Mouse (Mus musculus) retina, postnatal 1 day (tissue): ENCODE measurements around the gene Pole.

Source experiments
- DNase-seq: peaks from one replicate; pipeline ENCODE4 v3.0.0-alpha.2; 2012

The Pole gene

DNA sequence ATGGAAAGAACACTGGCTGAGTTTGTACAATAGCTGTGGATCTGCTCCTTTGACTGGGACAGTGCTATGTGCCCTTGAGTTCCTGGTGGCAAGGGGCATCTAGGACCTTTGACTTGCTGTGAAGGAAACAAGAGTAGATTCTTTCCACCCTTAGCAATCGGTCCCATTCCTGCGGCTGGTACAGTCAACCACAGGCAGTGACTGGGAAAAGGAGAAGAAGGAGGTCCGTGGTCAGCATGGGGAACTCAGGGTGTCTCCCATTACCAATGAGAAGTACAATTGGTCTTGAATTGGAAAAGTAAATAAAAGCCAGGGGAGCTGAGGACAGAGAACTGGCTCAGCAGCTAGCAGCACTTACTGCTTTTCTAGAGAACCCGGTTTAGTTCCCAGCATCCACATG is 59.4 kb downstream of the Pole start:
- no peak for DNase-seq

DNA sequence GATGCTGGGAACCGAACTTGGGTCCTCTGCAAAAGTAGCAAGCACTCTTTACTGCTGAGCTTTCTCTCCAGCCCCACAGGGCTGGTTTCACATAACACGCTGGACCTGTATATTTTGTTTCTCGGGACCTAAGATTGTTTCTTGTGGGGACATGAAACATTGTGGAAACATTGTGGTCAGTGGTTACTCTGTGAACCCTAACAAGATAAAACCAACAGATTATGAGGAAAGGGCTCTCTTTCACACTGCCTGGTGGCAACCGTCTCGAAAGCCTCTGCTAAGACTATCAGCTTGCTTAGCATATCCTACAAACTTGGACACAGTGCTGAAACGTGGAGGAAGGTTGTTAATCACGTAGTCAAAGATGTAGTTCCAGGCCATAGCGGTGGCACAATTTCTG is 60.9 kb downstream of the Pole start:
- DNase-seq = no peak

DNA sequence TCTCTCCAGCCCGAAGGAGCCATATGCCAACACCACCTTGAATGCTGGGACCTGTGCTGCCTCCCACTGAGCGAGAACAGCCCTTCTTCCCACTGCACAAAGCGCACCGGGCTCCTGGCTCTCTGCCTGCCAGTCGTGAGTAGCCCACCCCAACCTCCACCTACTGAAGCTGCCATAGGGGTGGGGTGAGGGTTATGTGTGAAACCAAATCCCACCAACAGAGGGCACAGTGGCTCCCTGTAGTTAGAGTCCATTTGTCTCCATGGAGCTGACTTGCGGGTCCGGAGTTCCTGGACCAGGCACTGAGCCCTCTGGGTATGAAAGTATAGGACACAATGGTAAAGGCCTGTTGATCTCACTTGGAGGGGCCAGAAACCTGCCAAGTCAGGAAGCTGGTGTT is 68.6 kb downstream of the Pole start:
- DNase-seq = peak; percentile 80

DNA sequence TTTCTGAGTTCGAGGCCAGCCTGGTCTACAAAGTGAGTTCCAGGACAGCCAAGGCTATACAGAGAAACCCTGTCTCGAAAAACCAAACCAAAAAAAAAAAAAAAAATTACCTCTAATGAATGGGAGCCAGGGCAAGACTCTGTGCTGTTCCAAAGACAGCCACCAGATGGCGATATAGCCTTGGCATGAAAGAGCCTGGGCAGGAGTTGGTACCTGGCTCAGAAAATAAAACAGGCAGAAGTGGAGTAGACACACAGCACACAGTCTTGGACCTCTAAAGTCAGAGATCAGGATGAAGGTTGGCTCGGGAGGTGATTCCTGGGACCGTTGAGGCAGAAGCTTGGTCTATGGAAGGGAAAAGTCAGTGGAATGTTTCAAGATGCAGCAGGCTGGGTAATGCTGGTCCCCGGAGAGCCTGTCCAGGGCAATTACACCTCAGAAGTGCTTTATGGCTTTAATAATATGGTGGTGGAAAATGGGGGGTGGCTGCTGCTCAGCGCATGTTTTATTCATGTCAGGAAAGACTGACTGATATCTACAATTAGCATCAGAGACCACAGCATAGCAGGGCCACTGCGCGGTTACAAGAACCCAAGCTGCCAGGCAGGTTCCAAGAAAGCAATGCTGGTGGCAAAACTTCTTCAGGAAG is 71.5 kb downstream of the Pole start:
- DNase-seq = peak; percentile 89

DNA sequence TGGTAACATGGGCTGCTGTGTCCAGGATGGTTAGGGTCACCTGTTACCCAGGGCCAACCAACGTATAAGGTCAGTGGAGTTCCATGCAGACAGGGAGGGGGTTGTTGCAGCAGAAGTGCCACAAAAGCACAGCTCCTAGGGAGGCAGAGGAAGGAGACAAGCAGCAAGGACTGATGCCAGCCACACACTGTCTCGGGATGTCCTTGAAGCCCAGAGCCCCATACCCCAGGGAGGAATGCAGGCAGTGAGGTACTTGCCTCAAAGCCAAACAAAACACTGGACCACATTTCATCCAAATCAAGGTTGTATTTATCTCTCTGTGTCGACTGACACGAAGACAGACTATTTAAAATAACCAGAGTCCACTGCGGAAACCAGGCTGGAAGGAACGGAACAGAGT is 75.4 kb downstream of the Pole start:
- no peak for DNase-seq

DNA sequence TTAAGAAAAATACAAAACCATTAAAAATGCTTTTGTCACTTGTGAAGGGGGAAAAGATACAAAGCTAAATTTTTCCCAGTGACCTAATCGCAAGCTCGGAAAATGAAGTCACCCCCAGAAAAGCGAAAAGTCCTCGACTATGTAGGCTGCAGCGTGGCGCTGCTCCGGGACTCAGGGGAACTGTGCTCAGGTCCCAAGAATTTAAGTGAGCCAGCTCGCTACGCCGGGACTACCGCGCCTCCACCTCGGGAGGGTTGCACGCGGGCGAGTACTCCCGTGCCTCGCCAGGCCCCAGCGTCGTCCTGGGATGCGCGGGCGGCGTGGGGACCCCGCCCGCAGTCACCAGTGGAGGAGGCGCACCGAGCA is 76.7 kb downstream of the Pole start:
- DNase-seq = no peak

DNA sequence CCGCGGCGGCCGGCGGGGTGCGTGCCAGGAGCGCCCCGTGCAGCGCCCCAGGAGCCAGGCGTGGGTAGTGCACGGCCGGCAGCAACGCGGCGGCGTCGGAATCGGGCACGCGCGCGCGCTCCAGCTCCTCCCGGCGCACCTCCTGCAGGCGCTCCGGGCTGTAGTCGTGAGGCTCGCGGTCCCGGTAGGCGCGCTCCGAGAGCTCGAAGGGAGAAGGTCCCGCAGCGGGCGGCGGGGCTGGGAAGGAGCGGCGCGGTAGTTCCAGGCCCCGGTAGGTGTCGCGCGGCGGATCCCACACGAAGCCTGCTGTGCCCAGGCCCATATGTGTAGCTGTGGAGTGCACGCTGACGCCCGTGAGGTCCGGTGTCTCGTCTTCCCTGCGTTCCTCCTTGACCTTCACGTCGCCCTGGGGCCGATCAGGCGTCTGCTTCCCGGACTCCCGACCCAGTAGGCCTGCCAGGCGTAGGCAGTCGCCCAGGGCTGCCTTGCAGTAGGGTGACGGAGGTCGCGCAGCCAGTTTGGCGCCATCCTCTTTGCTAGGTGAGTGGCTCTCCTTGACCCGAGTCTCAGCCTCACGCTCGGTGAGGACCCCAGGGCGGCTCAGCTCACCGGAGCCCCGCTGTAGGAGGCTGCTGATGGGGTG is 77.2 kb downstream of the Pole start:
- DNase-seq = peak; percentile 90

DNA sequence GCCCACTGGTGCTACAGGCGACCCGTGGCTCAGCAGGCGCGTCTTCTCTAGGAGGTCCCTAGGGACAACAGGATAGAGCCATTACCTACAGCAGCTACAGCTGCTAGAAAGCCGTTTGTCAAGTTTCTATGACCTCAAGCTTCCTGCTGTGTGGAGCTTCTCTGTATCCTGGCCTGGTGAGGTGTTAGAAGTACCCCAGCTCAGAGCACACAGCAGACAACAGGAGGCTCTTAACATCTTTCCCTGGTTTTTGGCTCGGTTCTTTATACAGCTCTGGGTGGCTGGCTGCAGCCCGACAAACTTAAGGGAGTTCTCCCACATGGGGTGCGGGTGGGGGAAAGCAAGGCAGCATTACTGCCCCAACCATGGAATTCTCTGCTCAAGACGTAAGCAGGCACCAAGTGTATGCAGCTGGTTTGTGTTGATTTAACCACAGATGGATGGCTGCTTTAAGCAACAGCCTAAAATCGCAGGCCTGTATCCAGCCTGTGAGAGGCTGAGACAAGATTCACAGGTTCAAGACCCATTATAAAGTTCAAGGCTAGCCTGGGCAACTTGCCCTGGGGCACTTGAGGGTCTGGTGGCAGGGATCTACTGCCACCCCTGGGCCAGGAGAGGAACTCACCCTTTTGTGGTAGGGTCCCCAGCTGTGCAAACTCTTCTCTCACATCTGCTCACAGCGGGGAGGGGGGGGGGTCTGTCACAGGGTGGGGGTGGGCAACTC is 77.9 kb downstream of the Pole start:
- DNase-seq = peak; percentile 25

DNA sequence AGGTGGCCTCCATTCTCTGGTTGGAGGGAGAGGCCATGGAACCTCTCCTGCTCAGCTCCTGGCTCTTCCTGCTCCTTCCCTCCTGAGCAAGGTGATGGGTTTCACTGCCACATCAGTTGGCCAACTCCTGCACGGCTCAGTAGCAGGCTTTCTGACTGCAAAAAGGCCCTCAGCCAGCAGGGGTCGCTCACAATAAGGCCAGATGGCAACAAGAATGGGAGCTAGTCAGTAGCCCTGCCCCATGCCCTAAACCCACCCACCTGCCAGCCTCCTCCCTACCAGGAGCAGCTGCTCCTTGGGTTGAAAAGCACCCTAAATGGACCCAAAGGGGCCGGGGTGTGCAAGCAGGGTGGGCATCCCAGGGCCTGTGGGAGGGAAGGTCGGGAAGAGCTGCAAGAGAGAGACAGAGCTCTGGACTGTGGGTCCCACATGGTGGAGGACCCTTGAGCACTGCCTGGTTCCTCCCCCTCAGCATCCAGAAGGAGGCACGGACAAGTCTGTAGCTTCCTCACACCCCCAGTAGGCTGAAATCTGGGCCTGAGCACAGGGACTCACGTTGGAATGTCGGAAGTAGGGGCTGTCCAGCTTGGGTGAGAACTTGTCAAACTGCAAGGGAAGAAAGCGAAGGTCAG is 90.8 kb downstream of the Pole start:
- peak; percentile 82 for DNase-seq

DNA sequence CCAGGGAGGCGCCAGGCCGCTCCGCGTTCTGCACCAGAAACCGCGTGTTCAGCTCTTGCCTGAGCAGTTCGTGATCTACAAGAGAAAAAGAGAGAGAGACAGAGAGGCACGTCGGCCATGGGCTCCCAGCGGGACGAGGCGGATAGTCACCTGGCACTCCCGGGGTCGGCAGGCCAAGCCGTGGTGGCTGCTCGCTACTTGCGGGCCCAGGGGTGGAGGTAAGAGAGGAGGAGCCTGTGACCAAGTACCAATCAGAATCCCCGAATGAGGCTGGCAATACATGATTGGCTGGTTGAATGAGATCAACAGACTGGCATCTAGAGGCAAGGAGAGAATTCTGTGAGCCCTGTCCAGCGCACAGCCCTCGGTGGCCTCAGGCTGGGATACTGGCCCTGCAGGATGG is 92.1 kb downstream of the Pole start:
- DNase-seq = peak; percentile 42

DNA sequence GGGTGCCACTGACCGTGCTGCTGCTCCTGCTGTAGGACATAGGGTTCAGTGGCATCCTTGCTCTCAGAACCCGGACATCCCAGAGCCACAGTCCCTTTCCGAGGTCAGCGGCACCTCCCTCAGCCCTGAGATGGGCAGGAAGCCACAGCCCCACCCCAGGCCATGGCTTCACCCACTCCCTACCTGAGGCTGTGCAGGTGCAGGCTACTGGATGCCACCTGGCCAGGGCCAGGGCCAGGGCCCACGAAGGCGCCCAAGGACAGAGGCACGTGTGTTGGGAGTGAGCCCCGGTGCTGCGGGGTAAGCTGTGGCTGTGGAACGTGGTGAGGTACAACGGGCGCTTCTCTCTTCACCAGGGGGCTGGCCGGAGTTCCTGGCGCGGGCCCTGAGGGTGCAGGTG is 93.0 kb downstream of the Pole start:
- DNase-seq = no peak

DNA sequence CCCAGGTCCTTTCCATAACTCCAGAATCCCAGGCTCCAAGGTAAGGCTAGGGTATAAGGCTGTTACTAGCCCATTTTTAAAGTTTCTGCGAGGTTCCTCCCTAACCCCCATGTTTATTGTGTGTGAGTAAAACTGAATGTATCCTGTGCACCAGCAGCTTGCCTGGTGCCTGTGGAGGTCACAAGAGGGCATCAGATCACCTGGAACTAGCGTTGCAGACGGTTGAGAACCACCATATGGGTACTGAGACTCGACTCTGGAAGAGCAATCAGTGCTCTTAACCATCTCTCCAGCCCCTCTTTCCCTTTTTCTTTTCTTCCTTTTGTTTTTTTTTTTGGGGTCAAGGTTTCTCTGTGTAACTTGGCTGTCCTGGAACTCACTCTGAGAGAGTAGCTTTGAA is 93.7 kb downstream of the Pole start:
- no peak for DNase-seq

DNA sequence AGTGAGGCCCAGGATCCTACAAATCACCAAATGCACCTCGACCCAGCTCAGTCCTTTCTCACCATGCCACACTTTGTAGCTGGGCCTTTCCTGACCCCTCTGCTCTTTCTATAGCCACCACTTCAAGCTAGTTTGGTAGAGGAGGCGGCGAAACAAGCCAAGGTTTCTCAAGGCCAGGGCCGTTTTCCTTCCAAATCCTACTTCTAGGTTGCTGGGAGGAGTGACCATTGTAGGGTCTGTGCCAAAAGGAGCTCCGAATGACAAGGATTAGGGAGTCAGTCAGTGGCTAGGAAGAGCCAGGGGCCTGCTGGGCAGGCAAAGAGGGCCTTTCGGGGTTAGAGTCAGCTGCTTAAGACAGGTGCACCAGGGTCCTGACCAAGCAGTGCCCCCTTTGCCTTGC is 98.4 kb downstream of the Pole start:
- DNase-seq = no peak

DNA sequence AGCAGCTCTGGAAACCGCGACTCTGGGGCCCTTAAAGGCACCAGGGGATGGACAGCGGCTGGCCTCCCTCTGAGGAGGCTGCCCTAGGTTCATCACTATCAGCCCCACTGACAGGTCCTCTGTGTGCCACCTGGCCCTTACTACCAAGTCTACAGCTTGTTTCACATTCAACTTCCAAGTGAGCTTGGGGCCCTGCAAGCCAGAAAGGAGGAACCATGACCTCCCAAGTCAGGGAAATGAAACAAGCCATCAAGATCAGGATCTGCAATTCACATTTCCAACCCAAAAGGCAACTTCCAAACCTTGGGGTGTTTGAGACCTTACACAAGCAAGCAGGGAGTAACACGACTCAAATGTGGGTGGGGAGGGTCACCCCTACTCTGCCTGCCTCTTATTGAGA is 99.2 kb downstream of the Pole start:
- no peak for DNase-seq

DNA sequence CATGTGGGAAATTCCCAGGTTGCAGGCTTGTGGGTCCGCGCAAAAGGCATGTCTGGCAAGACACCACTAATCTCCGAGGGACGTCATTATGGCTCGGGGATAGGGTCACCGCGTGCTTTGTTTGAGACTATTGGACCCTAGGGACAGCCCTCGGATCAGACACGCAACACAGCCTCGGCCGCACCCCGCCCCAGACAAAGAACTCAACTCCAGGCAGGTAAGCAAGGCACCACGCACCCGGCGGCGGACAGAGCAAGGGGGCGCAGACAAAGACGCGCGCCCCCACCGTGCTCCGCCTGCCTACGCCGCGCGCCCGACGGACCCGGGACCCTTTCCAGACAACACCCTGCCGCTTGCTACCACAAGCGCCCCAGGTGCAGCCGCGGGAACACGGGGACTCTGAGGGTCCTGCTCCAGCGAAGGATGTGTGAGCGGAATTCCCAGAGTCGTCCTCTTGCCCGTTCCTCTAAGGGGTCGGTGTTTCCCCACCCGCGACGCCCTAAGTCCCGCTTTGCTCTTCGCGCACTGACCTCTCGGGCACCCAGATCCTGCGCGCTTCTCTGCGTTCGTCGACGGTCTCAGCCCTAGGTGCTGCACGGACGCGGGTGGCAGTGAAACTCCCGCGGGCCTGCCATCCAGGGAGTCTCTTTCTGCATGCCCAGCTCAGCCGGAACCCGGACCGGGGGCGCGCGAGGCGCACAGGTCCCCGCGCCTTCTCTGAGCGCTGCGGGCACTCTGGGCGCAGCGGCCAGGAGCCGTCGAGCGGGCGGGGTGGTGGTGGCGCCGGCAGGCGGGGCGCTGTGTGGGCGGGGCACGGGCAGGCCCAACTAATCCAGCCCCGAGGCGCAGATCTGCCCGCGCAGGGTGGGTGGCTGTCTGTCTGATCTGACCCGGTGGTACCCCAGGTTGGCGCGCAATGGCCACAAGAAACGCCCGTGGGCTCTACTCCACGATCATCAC is 100.5 kb downstream of the Pole start:
- DNase-seq = peak; percentile 85
